Mouse (Mus musculus): Measurements from ENCODE around the gene Cxcl9.

GRCm38 (mm10) chr5:92369151-92369994 lies 41.5 kb upstream of the Cxcl9 start:
- TF ChIP-seq CTCF (IDR thresholded peaks at IDR 0.05 in 2 of 3, conservative IDR thresholded peaks at IDR 0.05 in 1 of 3; ENCODE audit: control insufficient read depth in 1 of 3, insufficient read depth in 1 of 3, low read depth in 2 of 3, low read length in 3 of 3, poor library complexity in 1 of 3, severe bottlenecking in 1 of 3) = no peak
- no peak for TF ChIP-seq KAT2A (conservative IDR thresholded peaks at IDR 0.05; ENCODE audit: low read depth, low read length)
- TF ChIP-seq EP300 (IDR thresholded peaks at IDR 0.05; ENCODE audit: low read depth in 1 of 2, low read length in 2 of 2) = no peak
- no peak for TF ChIP-seq POLR2A (IDR thresholded peaks at IDR 0.05; ENCODE audit: control insufficient read depth in 1 of 2, insufficient read depth in 1 of 2, low read depth in 1 of 2, low read length in 2 of 2, poor library complexity in 1 of 2)
- TF ChIP-seq MXI1 (IDR thresholded peaks at IDR 0.05; ENCODE audit: low read depth, low read length) = no peak
- no peak for TF ChIP-seq E2F4 (IDR thresholded peaks at IDR 0.05; ENCODE audit: borderline replicate concordance, low read depth, low read length)
- no peak for TF ChIP-seq ETS1 (IDR thresholded peaks at IDR 0.05; ENCODE audit: low read depth, low read length)
- TF ChIP-seq NRF1 (IDR thresholded peaks at IDR 0.05; ENCODE audit: insufficient read depth, low read depth, low read length, poor library complexity, severe bottlenecking) = no peak
- TF ChIP-seq USF1 (IDR thresholded peaks at IDR 0.05; ENCODE audit: low read depth, low read length) = no peak

All from MEL (cell line).